Mouse (Mus musculus): Measurements from ENCODE around the gene Perp.

Perp gene

GRCm38 (mm10) chr10:18844441-18845286 is at the start of gene Perp:
Perp (plus strand) TSS chr10:18845020.
- DNase-seq, result peak; percentile 62 to 67

GRCm38 (mm10) chr10:18811751-18812150 is 33.1 kb upstream of the Perp start:
- DNase-seq, result no peak

GRCm38 (mm10) chr10:18816560-18816959 is 28.3 kb upstream of the Perp start:
- peak; percentile 70 to 74 for DNase-seq

GRCm38 (mm10) chr10:18825143-18825542 is 19.7 kb upstream of the Perp start:
- no peak for DNase-seq

GRCm38 (mm10) chr10:18826107-18826506 is 18.7 kb upstream of the Perp start:
- DNase-seq, result no peak

GRCm38 (mm10) chr10:18827936-18828335 is 16.9 kb upstream of the Perp start:
- DNase-seq, result no peak

- DNase-seq, result no peak
Observed at GRCm38 (mm10) chr10:18830359-18830758, 14.5 kb upstream of the Perp start.

GRCm38 (mm10) chr10:18831823-18832222 is 13.0 kb upstream of the Perp start:
- DNase-seq, result no peak

- no peak for DNase-seq
Observed at GRCm38 (mm10) chr10:18834389-18834788, 10.4 kb upstream of the Perp start.

GRCm38 (mm10) chr10:18835684-18836479 is 8.9 kb upstream of the Perp start:
- peak; percentile 59 to 69 for DNase-seq

- no peak for DNase-seq
Observed at GRCm38 (mm10) chr10:18839530-18839929, 5.3 kb upstream of the Perp start.

GRCm38 (mm10) chr10:18840736-18841135 is 4.1 kb upstream of the Perp start:
- peak in 1 of 2 experiments; percentile 17 for DNase-seq

- no peak for DNase-seq
Observed at GRCm38 (mm10) chr10:18845287-18845662, 455 bp downstream of the Perp start.

GRCm38 (mm10) chr10:18845711-18846110 is 891 bp downstream of the Perp start:
- no peak for DNase-seq

- no peak for DNase-seq
Observed at GRCm38 (mm10) chr10:18846474-18847264, 1.8 kb downstream of the Perp start.

GRCm38 (mm10) chr10:18850177-18850576 is 5.4 kb downstream of the Perp start:
- DNase-seq, result no peak

GRCm38 (mm10) chr10:18853417-18853816 is 8.6 kb downstream of the Perp start:
- no peak for DNase-seq

GRCm38 (mm10) chr10:18857244-18857643 is 12.4 kb downstream of the Perp start:
- no peak for DNase-seq

GRCm38 (mm10) chr10:18859632-18860031 is 14.8 kb downstream of the Perp start:
- no peak for DNase-seq

- no peak for DNase-seq
Observed at GRCm38 (mm10) chr10:18860119-18860824, 15.5 kb downstream of the Perp start.

- no peak for DNase-seq
Observed at GRCm38 (mm10) chr10:18860831-18861230, 16.0 kb downstream of the Perp start.

- no peak for DNase-seq
Observed at GRCm38 (mm10) chr10:18861418-18861817, 16.6 kb downstream of the Perp start.

Data from cerebellum, postnatal 10 days (tissue).